Mouse (Mus musculus) kidney, embryonic 16.5 days (tissue): ENCODE measurements at regions not wholly inside any gene's neighbourhood (a gene's known extent, or its start where the extent isn't known, plus 50 kb on each side); places are given as distances from the start of the nearest gene placed in this dataset.
"Not testable (repeated sequence)": the region's sequence is repeated elsewhere in the genome, so short reads cannot be mapped to it uniquely, and the experiment has no call there.

Experiments used
- ATAC-seq: fragments of 200-750 bp; cut with Nextera tagmentation; 2 replicates; pipeline ENCODE4 v1.8.0; 2017; ENCODE audit warnings: moderate TSS enrichment; ENCODE audit not compliant: low FRiP score, low TSS enrichment
- H3K27ac ChIP-seq: fragments of 300-500 bp; sonication (generic); 2 replicates; pipeline ENCODE4 v1.5.1; 2014; ENCODE audit warnings: low read length
- H3K27me3 ChIP-seq: fragments of 300-500 bp; sonication (generic); 2 replicates; pipeline ENCODE4 v1.6.1; 2014; ENCODE audit warnings: low read length, control low read depth, mixed read lengths; ENCODE audit not compliant: insufficient read depth
- H3K36me3 ChIP-seq: fragments of 300-500 bp; sonication (generic); 2 replicates; pipeline ENCODE4 v1.6.1; 2014; ENCODE audit warnings: low read length, control low read depth, mixed read lengths; ENCODE audit not compliant: insufficient read depth
- H3K4me1 ChIP-seq: fragments of 300-500 bp; sonication (generic); 2 replicates; pipeline ENCODE4 v1.6.1; 2014; ENCODE audit warnings: low read length, control low read depth, mixed read lengths; ENCODE audit not compliant: insufficient read depth
- H3K4me2 ChIP-seq: fragments of 300-500 bp; sonication (generic); replicated peaks from 2 replicates; pipeline ENCODE4 v1.6.1; 2014; ENCODE audit warnings: low read depth, low read length
- H3K4me3 ChIP-seq: fragments of 300-500 bp; sonication (generic); 2 replicates; pipeline ENCODE4 v1.5.1; 2014; ENCODE audit warnings: mild to moderate bottlenecking, low read length
- H3K9ac ChIP-seq: fragments of 300-500 bp; sonication (generic); replicated peaks from 2 replicates; pipeline ENCODE4 v1.6.1; 2014; ENCODE audit warnings: low read length
- H3K9me3 ChIP-seq: fragments of 300-500 bp; sonication (generic); 2 replicates; pipeline ENCODE4 v1.6.1; 2016; ENCODE audit warnings: low read length, control low read depth
- WGBS: fragments of 180-500 bp; shearing (Covaris S2); extraction: QIAGEN DNeasy Blood & Tissue Kit; methylation state at CpG from one replicate; pipeline ENCODE4 v1.1.7; 2014; 5-methylcytosine and 5-hydroxymethylcytosine counted together

GRCm38 (mm10) chr10:111354607-111355006, 56.1 kb downstream of the Bbs10 start:
- no peaks in the 10 kb centered on the region for H3K9me3 ChIP-seq
- no peaks in the 10 kb centered on the region for H3K36me3 ChIP-seq
- H3K4me2 ChIP-seq = no peak overlapping the region
- no peaks in the 10 kb centered on the region for H3K4me1 ChIP-seq
- no peak overlapping the region for H3K9ac ChIP-seq
- H3K4me3 ChIP-seq = no peak overlapping the region
- ATAC-seq = no peak
- H3K27ac ChIP-seq = no peak overlapping the region
- H3K27me3 ChIP-seq = no peaks in the 10 kb centered on the region
- 82% methylated on average over 8 of the region's 8 CpGs for WGBS

- WGBS = no CpG with 5 or more reads among the region's 1 CpGs
- H3K4me2 ChIP-seq, H3K4me1 ChIP-seq, H3K36me3 ChIP-seq, H3K4me3 ChIP-seq, H3K9me3 ChIP-seq, H3K9ac ChIP-seq, H3K27ac ChIP-seq, ATAC-seq, H3K27me3 ChIP-seq: not testable (repeated sequence)
Measured at GRCm38 (mm10) chr10:111358340-111358739, 59.9 kb downstream of the Bbs10 start.

- no peaks in the 10 kb centered on the region for H3K36me3 ChIP-seq
- no peak overlapping the region for H3K4me3 ChIP-seq
- no peak overlapping the region for H3K4me2 ChIP-seq
- ATAC-seq = no peak
- no peaks in the 10 kb centered on the region for H3K9me3 ChIP-seq
- WGBS = 93% methylated on average over 18 of the region's 18 CpGs
- no peaks in the 10 kb centered on the region for H3K27me3 ChIP-seq
- H3K9ac ChIP-seq = no peak overlapping the region
- no peak overlapping the region for H3K27ac ChIP-seq
- peaks cover 8% of the 10 kb centered on the region for H3K4me1 ChIP-seq
Measured at GRCm38 (mm10) chr10:111361749-111362435, 63.4 kb downstream of the Bbs10 start.

- Histone ChIP-seq H3K9ac (no peak overlapping the region), H3K4me2 (no peak overlapping the region), H3K27me3 (no peaks in the 10 kb centered on the region), H3K4me1 (peaks cover 8% of the 10 kb centered on the region), H3K4me3 (no peak overlapping the region), H3K36me3 (no peaks in the 10 kb centered on the region), H3K9me3 (no peaks in the 10 kb centered on the region), H3K27ac (no peak overlapping the region)
- 53% methylated on average over 14 of the region's 14 CpGs for WGBS
- no peak for ATAC-seq
Measured at GRCm38 (mm10) chr10:111363729-111364617, 65.5 kb downstream of the Bbs10 start.

- no peaks in the 10 kb centered on the region for H3K36me3 ChIP-seq
- H3K27ac ChIP-seq = no peak overlapping the region
- no peak overlapping the region for H3K4me3 ChIP-seq
- H3K9me3 ChIP-seq = no peaks in the 10 kb centered on the region
- H3K27me3 ChIP-seq = no peaks in the 10 kb centered on the region
- H3K4me2 ChIP-seq = no peak overlapping the region
- ATAC-seq = peak; percentile 82; the same call in 1 of the 2 replicates
- H3K4me1 ChIP-seq = peaks cover 8% of the 10 kb centered on the region
- H3K9ac ChIP-seq = no peak overlapping the region
- 63% methylated on average over 5 of the region's 5 CpGs for WGBS
Measured at GRCm38 (mm10) chr10:111365011-111365410, 66.5 kb downstream of the Bbs10 start.

GRCm38 (mm10) chr10:111369046-111369445, 70.6 kb downstream of the Bbs10 start:
- not testable (repeated sequence) for ATAC-seq, H3K4me1 ChIP-seq, H3K4me2 ChIP-seq, H3K36me3 ChIP-seq, H3K9me3 ChIP-seq, H3K27ac ChIP-seq, H3K27me3 ChIP-seq, H3K4me3 ChIP-seq, H3K9ac ChIP-seq
- 86% methylated on average over 3 of the region's 3 CpGs for WGBS

GRCm38 (mm10) chr10:111378047-111378618, 79.7 kb downstream of the Bbs10 start:
- Histone ChIP-seq H3K36me3 (no peaks in the 10 kb centered on the region), H3K27ac (no peak overlapping the region), H3K4me1 (no peaks in the 10 kb centered on the region), H3K9me3 (no peaks in the 10 kb centered on the region), H3K4me3 (no peak overlapping the region), H3K27me3 (no peaks in the 10 kb centered on the region), H3K4me2 (0 out of 2 replicates have a peak overlapping the region, but pooled peaks have one; percentile 2), H3K9ac (no peak overlapping the region)
- 29% methylated on average over 11 of the region's 11 CpGs for WGBS
- ATAC-seq = peak; percentile 50

- Histone ChIP-seq H3K27ac (no peak overlapping the region), H3K4me1 (no peaks in the 10 kb centered on the region), H3K36me3 (no peaks in the 10 kb centered on the region), H3K9ac (no peak overlapping the region), H3K4me3 (no peak overlapping the region), H3K9me3 (no peaks in the 10 kb centered on the region), H3K4me2 (no peak overlapping the region), H3K27me3 (no peaks in the 10 kb centered on the region)
- 74% methylated on average over 15 of the region's 15 CpGs for WGBS
- ATAC-seq = no peak
Measured at GRCm38 (mm10) chr10:111381689-111382088, 83.2 kb downstream of the Bbs10 start.

GRCm38 (mm10) chr10:111382206-111382930, 83.9 kb downstream of the Bbs10 start:
- Histone ChIP-seq H3K27ac (no peak overlapping the region), H3K4me1 (no peaks in the 10 kb centered on the region), H3K4me3 (no peak overlapping the region), H3K36me3 (no peaks in the 10 kb centered on the region), H3K27me3 (no peaks in the 10 kb centered on the region), H3K9ac (no peak overlapping the region), H3K9me3 (no peaks in the 10 kb centered on the region), H3K4me2 (no peak overlapping the region)
- WGBS = 49% methylated on average over 4 of the region's 4 CpGs
- ATAC-seq = no peak
